Mouse (Mus musculus) naive thymus-derived CD4-positive, alpha-beta T cell, adult 2 months (primary cell): ENCODE measurements around the gene Scel.
"Not testable (repeated sequence)": the region's sequence is repeated elsewhere in the genome, so short reads cannot be mapped to it uniquely, and the experiment has no call there.

Experiments
- DNase-seq: peaks from one replicate; pipeline ENCODE4 v3.0.0-alpha.2; 2011; ENCODE audit warnings: low read depth

Gene Scel

GRCm38 (mm10) chr14:103512802-103513472 lies at the start of gene Scel:
Gene Scel, plus strand, starts transcription at chr14:103513342.
- no peak for DNase-seq

DNA sequence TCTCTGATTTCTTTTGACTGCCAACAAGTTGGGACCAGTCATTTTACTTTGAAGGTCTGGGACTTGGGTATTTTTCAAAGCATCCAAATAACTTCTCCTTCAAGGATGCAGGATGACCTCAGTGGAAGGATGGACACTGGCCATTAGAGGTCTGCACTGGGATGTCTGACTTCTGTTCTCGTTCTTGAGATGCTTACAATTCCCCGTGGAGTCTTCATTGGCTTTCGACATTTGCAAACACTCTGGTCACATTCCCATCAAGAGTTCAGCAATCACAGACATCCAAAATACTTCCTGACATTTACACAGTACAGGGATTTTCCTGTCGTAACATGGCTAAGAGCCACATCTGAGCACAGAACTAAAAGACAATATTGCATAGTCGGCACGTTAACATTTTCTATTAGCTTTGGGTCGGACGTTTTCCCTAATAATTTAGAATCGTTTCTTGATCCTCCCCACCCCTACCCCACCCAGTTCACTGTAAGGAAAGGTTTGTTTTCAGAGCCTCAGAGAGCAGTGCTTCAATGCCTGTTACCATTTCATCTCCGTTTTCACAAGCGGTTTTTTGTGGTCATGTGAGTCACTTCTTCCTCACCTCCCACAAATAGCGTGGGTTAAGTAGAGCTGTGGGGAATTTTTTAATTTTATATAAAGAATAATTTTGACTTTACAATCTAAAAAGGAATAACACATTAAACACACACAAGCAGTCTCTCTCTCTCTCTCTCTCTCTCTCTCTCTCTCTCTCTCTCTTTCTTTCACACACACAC lies 44.3 kb upstream of the Scel start:
- peak; percentile 77 for DNase-seq

DNA sequence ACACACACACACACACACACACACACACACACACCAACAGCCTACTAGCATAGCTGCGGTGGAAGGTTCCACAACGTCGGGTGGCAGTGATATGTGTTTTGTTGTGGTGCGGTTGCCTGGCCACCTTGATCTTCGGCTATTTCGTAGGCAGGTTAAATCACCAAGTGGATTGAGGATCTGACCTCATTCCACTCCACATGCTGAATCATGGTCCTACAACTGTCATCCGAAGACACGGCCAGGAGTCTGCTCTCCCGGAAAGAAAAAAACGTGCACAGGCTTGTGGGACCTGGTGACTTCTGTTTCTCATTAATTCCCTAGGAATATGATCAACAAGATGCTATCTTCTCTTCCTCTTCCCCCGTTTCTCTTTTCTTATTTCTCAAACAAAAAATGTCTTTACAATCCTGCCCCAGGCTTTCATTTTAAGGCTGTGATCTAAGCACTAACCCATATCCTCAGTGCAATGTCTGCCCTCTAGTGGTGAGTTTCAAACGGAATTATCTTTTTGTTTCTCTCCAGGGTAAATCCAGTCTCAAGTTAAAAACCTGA lies 43.6 kb upstream of the Scel start:
- DNase-seq = peak; percentile 92

DNA sequence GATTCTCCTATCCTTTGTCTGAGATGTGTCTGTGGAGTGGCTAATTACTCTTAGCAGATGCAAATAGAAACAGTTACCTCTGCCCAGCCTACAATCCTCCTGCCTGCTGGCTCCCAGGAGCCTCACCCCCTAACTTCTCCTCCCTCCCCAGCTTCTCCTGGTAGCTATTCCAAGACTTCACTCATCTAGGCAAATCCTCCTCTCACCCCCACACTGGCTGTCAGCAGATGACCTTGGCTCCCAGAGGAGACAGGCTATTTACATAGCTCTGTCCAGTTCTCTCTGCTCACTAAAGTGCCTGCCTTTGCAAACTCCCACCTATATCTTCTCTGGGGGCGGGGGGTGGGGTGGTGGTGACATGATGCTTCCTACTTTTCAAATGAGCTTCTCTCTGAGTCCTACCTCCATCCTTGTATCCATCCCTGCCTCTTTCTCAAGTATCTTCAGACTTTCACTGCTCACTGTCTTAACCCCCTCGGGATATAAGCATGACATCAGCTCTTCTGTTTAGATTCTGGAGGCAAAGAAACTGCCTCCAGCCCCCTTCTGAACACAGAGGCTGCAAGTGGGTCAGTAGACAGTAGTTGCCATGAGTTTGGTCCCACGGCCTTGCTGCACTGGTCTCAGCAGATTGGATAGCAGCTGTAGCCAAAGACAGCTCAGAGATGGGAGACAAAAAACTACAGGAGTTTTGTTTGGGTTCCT lies 41.9 kb upstream of the Scel start:
- DNase-seq = peak; percentile 4

GRCm38 (mm10) chr14:103471806-103472553 lies 41.2 kb upstream of the Scel start:
- DNase-seq = peak; percentile 27

DNA sequence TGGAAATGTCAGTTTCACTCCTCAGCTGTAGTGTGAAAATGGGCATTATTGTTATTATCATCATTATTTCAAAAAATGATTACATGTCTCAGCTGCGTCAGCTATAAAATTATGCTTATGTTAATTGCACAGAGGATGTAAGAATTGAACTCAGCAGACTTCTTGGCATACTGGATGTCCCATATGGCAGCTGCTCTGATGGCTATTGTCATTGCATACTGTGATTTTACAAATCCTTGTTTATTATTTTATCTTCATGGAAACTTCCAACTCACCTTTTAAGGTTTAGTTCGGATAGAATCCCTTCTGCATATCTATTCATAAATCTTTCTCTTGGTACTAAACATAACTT lies 40.6 kb upstream of the Scel start:
- DNase-seq = no peak

GRCm38 (mm10) chr14:103475312-103475711 lies 37.8 kb upstream of the Scel start:
- no peak for DNase-seq

DNA sequence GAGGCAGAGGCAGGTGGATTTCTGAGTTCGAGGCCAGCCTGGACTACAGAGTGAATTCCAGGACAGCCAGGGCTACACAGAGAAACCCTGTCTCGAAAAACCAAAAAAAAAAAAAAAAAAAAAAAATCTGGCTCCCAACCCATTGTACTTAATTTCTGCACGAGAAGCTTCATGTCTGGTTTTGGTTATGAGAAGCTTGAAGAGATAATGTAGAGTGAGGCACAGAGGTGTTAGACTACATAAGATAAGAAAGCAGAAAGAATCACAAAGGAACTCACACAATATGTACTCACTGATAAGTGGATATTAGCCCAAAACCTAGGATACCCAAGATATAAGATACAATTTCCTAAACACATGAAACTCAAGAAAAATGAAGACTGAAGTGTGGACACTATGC lies 36.9 kb upstream of the Scel start:
- not testable (repeated sequence) for DNase-seq

DNA sequence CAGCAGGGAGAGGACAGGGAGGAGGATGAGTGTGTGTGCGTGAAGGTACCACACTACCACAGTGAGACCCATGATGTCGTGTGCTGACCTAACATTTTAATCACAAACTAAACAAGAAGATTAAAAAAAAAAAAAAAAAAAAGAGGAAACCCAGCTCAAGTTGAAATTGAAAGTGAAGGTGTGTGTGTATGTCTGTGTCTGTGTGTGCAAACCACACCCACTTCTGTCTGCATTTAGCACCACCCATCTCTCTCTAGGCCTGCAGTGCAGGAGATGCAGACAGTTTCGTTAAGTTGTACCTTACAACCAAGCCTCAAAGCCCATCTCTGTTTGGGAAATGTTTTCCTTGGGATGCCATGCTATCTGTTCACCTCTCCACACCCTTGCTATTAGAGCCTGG lies 35.9 kb upstream of the Scel start:
- peak; percentile 38 for DNase-seq

GRCm38 (mm10) chr14:103477959-103478358 lies 35.2 kb upstream of the Scel start:
- DNase-seq = no peak

GRCm38 (mm10) chr14:103479446-103479845 lies 33.7 kb upstream of the Scel start:
- DNase-seq = no peak

GRCm38 (mm10) chr14:103481514-103481913 lies 31.6 kb upstream of the Scel start:
- no peak for DNase-seq

GRCm38 (mm10) chr14:103485671-103486070 lies 27.5 kb upstream of the Scel start:
- no peak for DNase-seq

DNA sequence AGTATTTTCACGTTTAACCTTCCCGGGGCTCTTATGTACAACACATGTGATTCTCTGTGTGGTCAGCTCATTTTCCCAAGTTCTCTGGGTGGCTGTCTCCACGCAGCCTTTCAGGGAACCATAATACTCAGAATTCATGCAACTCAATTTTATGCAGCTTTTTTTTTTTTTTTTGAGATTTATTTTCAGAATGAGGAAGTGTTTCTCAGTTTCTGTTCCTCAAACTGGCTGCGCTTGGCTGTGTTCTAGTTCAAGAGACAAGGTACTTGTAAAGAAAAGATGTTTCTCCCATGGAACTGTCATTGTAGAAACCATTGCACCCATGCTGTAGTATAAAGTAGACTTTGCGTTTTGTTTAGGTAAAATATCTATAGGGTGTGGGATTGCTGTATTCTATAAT lies 26.2 kb upstream of the Scel start:
- no peak for DNase-seq

GRCm38 (mm10) chr14:103488659-103489058 lies 24.5 kb upstream of the Scel start:
- peak; percentile 23 for DNase-seq

GRCm38 (mm10) chr14:103498199-103498598 lies 14.9 kb upstream of the Scel start:
- DNase-seq = no peak

- DNase-seq = no peak
Measured at GRCm38 (mm10) chr14:103498613-103499012, 14.5 kb upstream of the Scel start.

DNA sequence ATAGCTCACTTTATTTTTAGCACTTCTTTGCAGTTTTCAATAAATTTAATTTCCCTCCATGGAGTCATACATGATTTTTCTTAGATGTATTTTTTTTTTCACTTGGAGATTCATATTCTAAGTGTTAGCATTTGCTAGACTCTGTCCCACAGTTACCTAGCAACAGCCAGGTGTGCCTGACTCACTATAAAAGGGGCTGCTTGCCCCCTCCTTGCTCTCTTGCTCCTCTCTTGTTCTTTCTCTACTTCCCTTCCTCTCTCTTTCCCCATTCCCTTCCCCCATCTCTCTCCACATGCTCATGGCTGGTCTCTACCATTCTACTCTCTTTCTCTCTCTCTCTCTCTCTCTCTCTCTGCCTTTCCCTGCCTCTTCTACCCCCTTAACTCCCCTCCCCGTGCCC lies 14.1 kb upstream of the Scel start:
- no peak for DNase-seq

- DNase-seq = no peak
Measured at GRCm38 (mm10) chr14:103500309-103500708, 12.8 kb upstream of the Scel start.

GRCm38 (mm10) chr14:103500941-103501340 lies 12.2 kb upstream of the Scel start:
- DNase-seq = no peak

GRCm38 (mm10) chr14:103504514-103504913 lies 8.6 kb upstream of the Scel start:
- no peak for DNase-seq

- DNase-seq = no peak
Measured at GRCm38 (mm10) chr14:103509544-103509943, 3.6 kb upstream of the Scel start.
